Mouse (Mus musculus): ENCODE data around the gene Zbtb6.

Zbtb6 gene

DNA sequence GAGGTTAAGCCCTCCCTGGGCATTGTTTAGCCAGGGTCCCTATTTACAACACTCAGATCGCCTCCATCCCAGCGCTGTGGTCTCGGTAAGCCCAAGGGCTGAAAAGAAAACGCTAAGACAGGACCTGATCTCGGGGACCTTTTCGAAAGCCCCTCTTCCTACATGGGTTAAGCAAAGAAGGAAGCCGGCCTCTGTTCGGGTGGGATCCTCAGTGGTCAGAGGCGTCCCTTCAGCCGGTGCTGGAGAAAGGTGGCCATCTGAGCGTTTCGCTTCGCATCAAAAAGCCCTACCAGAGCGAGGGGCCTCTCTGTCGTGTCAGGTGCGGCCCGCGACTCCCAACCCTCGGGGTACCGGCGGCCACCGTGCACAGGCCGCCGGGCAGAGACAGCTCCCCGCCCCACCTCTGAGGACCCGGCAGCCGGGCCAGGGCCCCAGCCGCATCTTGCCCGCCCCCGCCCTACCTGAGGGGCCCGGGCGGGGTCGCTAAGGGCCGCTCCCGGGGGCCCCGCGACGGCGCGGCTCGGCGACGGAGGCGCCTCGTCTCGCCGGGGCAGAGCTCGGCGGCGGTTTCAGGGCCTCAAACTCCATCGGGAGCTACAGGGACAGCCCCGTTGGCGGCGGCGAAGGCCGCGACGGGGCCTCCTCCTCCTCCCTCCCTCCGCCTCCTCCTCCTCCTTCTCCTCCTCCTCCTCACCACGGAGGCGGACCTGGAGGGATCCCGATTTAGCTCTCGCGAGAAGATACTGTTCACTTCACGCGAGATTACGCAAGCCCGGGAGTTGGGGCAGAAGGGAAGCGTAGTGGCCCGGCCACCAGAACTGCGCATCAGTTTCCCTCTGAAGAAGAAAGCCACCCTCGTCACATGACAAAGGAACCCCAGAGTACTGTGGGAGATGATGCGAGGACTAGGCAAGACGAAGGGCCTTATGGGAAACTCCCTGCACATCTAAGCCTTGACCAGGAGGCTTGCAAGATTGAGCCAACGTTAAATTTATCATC, 20.4 kb downstream of the Zbtb6 start, which contains the start of gene Rc3h2:
TSS of gene Rc3h2 (minus strand) at position 598 of the 999 bp plus-strand sequence.
- CTCF ChIA-PET: interaction anchor here in 2 of 4 experiments (1.0 to 1.5 kb wide), 6 partner anchors 8 to 351 kb away, joined by 3 to 6 read pairs (median 3); partner anchors contain the start of genes Pdcl (in 1 of the 2), Rabgap1 (in 1 of the 2), Zbtb26 (in 1 of the 2) and Zbtb6 (in 1 of the 2)

DNA sequence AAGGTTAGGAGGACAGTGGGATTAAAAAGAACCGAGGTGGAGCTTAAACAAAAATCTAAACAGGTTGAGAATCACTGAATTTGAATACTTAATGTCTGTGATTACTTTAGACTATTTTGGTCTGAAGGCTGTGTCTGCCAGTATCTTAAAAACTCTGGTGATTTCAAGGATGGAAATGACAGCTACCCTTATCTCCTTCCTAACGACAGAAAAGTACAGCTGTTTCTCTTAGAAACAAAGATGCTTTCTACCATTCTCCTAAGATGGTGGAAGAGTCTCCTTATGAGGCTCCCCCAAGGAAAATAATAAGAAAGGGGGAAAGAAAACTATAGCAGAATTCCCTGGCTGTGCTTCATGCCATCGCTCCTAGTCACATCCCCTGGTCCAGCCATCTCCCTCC, 21.1 kb downstream of the Zbtb6 start:
- ChIA-PET POLR2A (interaction anchor here (0.7 to 6.4 kb wide), 38 partner anchors 9 to 1382 kb away, joined by 3 to 84 read pairs (median 8); partner anchors contain the start of genes Pdcl (in 3 of the 4), Rabgap1 (in 3 of the 4), Zbtb26 (in 3 of the 4) and Zbtb6 (in 3 of the 4)), CTCF (interaction anchor here in 3 of 4 experiments (0.6 to 1.5 kb wide), 6 partner anchors 9 to 168 kb away, joined by 3 to 6 read pairs (median 3); partner anchors contain the start of genes Pdcl (in 1 of the 3), Rabgap1 (in 1 of the 3), Zbtb26 (in 1 of the 3) and Zbtb6 (in 1 of the 3))

More for the DNA sequence above, 20.4 kb downstream of the Zbtb6 start, which contains the start of gene Rc3h2:
- POLR2A ChIA-PET: interaction anchor here (0.6 to 6.4 kb wide), 63 partner anchors 8 to 1935 kb away, joined by 3 to 84 read pairs (median 4); partner anchors contain the start of genes Pdcl (in 3 of the 4), Rabgap1 (in 3 of the 4), Zbtb26 (in 3 of the 4) and Zbtb6 (in 3 of the 4)

DNA sequence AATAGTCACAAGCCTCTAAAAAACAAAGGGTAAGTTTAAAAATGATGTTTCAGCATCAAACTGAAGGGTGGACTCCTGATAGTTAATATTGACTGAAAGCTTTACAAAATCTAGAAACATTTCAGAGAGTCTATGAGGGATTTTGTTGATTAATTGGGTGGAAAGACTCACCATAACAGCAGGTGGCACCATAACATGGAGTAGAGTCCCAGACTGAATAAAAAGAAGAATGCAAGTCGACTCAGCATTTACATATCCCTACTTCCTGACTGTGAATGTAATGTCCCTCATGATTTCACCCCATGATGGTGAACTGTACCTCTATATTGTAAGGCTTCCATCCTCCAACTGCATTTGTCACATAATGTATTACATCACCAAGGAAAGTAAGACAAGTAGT, 47.4 kb downstream of the Zbtb6 start:
- POLR2A ChIA-PET: no interaction called here
- CTCF ChIA-PET: interaction anchor here in 1 of 4 experiments (0.6 kb wide), 1 partner anchor 47 kb away, joined by 4 read pairs; no protein-coding TSS in a partner anchor

DNA sequence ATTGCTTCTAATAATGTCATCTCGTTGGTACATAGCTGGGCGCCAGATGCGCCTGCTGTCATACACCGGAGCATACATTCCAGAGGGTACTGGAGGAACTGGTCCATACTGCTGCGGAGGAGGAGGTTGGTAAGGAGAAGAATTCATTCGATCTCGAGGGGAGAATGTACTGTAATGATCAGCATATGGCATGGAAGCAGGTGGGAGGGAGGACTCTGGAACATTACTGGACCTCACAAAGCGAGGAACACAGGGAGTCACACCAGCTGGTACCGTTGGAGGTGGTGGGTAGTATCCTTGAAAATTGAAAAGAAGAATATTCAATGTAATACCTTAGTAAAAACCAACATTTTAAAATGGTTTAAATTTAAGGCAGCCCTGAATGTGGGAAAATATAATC, 60.0 kb downstream of the Zbtb6 start:
- POLR2A ChIA-PET: interaction anchor here in 2 of 4 experiments (0.6 to 0.9 kb wide), 3 partner anchors 12 to 131 kb away, joined by 3 to 4 read pairs (median 3); partner anchors contain the start of gene Pdcl (in 1 of the 2)
- CTCF ChIA-PET: no interaction called here

DNA sequence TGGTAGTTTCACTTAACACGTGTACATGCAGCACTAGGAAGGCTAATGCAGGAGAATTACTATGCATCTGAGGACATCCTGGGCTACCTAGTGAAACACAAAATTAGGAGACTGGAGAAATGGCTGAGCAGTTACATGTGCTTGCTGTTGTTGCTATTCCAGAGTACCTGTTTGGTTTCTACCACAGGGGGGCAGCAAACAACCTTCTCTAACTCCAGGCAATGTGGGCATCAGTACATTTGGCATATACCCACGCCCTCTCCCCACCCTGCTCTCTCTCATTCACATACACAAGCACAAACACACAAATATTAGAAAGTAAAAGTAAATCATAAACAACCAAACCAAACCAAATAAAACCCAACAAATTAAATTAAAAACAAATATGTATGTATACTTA, 62.8 kb downstream of the Zbtb6 start:
- ChIA-PET POLR2A (interaction anchor here in 1 of 4 experiments (1.0 to 1.6 kb wide), 2 partner anchors 21 to 35 kb away, joined by 3 to 4 read pairs; partner anchors contain the start of gene Pdcl), CTCF (no interaction called here)

DNA sequence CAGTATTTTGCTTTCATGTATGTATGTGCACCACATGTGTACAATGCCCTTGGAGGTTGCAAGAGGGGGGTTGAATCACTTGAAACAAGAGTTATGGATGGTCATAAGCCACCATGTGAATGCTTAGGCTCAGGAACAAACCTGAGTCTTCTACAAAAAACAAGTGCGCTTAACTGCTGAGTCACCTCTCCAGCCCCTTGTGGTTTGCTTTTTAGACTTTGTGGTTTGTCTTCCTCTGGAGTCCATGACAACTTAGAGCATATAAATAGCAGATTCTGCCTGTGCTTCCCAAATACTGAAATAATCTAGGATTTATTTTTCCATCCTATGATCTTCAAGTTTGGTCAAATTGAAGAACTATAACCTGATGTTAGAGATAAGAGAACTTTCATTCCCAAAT, 67.0 kb downstream of the Zbtb6 start:
- POLR2A ChIA-PET: interaction anchor here in 1 of 4 experiments (0.5 to 2.1 kb wide), 2 partner anchors 11 to 1533 kb away, joined by 3 to 6 read pairs; no protein-coding TSS in a partner anchor
- CTCF ChIA-PET: no interaction called here
